Mouse (Mus musculus) adipocyte (in vitro differentiated cells): ENCODE results near the gene Edn2.

ENCODE experiments used
- DNase-seq: peaks from one replicate; pipeline ENCODE4 v3.0.0-alpha.2; 2016; ENCODE audit warnings: low spot score

Gene Edn2

DNA sequence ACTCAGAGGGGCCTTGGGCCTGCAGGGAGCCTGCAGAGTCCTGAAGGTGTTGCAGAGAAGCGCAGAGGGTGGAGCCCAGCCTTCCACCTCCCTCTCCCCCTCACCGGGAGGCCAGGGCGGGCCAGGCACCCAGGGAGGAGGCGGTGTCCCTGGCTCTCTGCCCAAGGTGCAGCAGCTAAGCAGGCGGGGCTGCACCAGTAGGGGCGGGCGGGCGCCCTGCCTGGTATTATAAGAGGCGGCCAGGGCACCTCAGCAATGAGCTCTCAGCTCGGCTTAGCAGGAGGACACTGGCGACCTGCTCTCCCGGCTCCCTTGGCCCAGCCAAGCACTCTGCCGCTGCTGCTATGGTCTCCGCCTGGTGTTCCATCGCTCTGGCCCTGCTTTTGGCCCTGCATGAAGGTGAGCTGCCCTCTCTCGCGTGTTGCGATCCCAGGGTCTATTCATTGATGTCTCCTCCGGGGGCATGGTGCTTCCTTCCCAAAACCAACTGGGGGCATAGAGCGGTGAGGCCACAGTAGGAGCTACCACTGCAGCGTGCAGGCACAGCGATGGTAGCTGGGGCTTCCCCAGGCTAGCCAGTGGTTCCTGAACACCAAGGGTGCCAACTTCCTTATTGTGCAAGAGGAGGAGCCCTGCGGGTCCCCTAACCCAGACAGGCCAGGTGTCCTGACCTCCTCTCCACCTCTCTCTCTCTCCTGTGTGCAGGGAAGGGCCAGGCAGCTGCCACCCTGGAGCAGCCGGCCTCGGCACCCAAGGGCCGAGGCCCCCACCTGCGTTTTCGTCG lies at the start of gene Edn2:
Edn2 (plus strand) TSS at position 41 of the 784 bp plus-strand sequence.
- DNase-seq, result no peak

DNA sequence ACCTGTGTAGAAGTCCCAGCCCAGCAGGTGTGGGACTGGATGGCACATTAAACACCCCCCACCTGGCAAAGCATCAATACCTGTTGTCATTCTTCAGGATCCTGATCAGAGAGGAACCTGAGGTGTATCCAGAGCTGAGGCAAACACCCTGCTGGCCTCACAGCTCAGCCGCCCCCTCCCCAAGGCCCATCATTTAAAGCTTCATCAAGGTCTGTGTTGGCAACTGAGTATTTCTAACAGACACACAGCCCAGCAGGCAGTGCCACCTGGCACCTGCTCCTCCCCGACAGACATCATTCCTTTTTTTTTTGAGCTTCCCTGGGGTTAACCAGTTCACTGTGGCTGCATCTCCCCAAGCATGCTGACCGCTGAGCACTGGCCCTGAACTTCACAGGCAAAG lies 45.5 kb upstream of the Edn2 start:
- DNase-seq, result no peak

- DNase-seq, result no peak
Measured at GRCm38 (mm10) chr4:120116312-120116711, 44.7 kb upstream of the Edn2 start.

GRCm38 (mm10) chr4:120120276-120120675 lies 40.7 kb upstream of the Edn2 start:
- peak; percentile 64 for DNase-seq

- DNase-seq, result no peak
Measured at GRCm38 (mm10) chr4:120124656-120125055, 36.4 kb upstream of the Edn2 start.

GRCm38 (mm10) chr4:120126047-120126446 lies 35.0 kb upstream of the Edn2 start:
- peak; percentile 61 for DNase-seq

GRCm38 (mm10) chr4:120127333-120127732 lies 33.7 kb upstream of the Edn2 start:
- no peak for DNase-seq

GRCm38 (mm10) chr4:120128033-120128432 lies 33.0 kb upstream of the Edn2 start:
- peak; percentile 93 for DNase-seq

DNA sequence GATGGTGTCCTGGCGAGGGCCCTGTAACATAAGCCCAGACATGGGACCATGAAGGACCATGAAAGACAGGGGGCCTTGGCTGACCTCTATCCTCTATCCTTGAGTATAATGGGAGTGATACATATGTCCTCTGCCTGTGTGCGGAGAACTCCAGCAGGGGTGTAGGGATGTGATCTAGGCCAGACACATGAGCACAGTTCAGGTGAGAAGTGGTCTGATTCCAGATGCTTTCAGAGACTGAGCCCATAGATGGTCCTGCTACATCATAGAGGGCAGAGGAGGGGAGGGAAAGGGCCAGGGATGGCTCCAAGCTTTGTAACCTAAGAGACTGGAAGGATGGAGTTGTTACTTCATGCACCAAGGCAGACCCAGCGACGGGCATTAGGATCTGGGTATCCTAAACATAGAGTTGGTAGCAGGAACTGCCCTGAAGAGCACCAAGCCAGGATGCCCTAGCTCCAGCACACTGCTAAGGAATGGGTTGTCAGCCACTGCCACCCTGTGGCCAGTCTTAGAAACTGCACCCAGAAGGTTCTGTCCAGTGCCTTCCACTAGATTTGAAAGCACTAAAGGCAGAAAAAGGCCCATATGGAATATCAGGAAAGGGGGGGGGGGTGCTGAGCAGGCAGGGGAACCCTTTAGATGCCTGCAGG lies 31.6 kb upstream of the Edn2 start:
- peak; percentile 78 for DNase-seq

DNA sequence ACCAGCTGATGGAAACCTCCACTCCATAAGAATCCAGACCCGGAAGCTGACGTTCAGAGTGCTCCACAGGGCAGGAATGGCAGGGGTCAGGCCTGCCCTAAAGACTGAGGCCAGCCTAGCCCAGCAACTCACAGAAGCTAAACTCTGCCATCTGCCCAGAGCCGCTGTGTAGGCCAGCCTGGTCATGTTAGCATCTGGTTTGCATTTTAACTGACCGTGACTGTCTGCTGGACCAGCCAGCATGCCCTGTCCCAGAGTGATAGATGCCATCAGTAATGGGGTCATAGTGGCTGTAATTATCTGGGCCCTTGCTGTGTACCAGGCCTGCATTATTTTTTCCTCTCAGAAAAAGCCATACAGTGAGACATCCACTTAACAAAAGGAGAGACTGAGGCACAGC lies 30.1 kb upstream of the Edn2 start:
- peak; percentile 75 for DNase-seq

- DNase-seq, result peak; percentile 90
Measured at GRCm38 (mm10) chr4:120131441-120132220, 29.4 kb upstream of the Edn2 start.

DNA sequence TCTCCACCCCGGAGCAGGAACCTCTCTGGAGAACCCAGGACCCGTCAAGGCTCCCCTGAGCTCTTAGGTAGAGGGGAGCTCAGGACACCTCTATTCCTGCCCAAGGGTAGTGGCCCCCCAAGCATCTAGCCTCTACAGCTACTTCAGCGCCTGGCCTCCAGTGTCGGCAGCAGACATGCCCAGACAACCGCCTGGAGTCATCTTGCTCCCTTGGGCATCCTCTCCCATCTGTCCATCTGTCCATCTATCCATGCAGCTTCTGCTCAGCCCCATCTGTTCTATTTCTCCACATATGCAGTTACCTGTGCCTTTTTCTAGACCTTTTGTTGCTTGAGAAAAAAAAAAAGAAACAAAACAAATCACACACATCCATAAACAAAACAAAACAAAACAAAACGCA lies 26.8 kb upstream of the Edn2 start:
- DNase-seq, result no peak

DNA sequence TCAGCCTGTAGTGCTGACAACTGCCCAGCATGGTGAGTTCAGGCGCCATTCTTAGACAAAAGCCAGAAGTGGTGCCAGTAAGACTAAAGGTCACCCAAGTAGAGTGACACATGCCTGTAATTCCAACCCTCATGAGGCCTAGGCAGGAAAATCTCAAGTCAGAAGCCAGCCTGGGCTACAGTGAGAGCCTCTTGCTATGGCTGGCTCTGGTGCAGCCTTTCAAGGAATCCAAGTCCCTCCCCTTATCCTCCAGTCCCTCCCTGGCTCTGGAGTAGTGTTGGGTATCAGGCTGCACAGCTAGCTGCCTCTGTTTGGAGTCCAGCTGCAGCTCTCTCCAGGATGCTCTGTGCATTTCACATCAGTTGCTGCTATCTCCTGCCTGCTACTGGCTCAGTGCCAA lies 19.2 kb upstream of the Edn2 start:
- DNase-seq, result peak; percentile 28

GRCm38 (mm10) chr4:120142905-120143304 lies 18.1 kb upstream of the Edn2 start:
- no peak for DNase-seq

GRCm38 (mm10) chr4:120144343-120144742 lies 16.7 kb upstream of the Edn2 start:
- DNase-seq, result no peak

DNA sequence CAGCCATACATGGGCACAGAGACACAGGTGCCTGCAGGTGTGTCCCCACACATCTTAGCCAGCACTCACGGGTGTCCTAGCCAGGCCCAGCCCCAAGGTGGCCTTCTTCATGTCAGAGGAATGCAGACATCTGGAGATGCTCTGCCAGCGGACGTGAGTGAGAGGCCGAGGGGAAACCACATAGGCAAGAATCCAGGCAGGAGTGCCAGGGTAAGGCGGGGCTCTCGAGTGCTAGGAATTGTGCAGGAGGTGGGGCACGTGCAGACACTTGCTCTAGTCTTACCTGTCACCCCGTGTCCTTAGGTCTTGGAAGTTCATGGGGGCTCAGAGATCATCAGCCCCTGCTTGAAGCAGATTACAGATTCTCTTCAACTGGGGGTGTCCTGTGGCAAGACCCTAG lies 15.1 kb upstream of the Edn2 start:
- DNase-seq, result no peak

DNA sequence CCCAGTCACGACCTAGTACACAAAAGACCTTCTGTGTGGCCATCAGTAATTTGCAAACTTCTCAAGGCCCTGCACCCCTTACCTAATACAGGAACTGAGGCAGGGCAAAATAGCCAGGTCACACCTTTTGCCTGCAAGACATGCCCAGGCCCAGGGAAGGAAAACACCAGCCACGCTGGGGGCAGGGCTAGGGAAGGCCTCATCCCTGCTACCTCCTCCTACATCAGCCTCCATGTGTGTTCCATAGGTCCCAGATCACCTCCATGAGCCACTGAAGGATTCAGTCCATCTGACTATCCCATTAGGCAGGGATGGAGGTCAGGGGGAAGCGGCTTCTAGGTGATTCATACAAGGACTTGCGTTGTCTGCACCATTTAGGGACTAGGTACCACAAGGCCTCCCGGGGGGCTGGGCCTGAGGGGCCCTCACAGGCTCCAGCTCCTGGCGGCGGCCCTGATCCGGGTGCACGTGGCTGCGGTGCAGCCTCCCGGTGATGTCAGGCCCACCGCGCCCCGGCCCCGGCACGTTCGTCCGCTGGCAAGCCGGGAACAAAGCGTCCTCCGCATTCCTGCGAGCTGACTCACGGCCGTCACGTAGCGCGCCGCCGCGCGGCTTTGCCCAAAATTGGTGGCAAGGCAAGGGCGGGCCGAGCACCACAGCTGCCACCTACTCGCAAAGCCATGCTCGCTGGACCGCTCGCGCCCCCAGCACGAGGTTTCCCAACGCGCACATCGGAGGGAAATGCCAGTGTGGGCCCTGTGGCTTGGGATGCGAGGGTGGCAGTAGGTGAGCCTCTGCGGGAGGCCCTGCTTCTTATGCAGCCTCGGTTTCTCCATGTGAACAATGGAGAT lies 12.5 kb upstream of the Edn2 start:
- no peak for DNase-seq

DNA sequence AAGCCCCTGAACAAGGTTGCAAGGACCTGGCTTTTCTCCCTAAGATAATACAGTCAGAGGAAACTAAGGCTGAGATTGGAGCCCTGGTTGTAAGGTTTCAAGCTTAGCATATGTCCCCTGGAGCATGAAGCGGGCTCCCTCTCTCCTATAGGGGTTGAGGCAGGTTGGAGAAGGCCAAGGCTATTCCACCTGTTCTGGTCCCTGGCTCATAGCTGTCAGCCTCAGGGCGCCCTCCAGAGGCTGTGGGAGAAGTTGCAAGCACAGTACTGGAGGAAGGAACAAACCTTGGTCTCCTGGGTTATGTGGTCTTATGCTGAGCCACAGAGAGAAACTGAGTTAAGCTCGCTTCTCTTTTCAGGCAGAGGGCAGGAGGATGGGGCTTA lies 11.9 kb upstream of the Edn2 start:
- DNase-seq, result no peak

DNA sequence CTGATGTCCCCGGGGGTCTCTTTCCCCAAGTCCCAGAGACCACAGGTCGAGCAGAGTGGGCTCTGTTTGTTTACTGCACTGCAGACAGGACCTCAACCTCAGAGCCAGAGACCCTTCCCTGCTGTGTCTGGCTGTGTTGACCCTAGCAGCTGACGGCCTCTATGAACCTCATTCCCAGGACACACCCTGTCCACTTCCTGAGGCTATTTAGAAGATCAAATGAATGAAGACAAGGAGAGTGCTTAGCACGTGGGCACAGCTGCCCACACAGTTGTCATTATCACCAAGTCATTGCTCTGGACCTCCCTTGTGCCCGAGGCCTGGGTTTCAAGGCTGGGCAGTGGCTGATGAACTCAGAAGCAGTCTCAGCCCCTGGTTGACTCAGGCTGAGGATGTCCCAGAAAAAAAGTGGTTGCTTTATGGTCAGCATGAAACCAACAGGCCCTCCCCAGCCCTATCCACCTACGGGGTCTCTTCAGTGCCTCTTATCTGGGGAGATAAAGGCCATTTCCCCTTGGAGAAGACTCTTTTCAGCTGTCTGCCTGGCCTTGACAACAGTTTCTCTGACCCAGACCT lies 10.6 kb upstream of the Edn2 start:
- no peak for DNase-seq

- no peak for DNase-seq
Measured at GRCm38 (mm10) chr4:120151906-120152305, 9.1 kb upstream of the Edn2 start.

DNA sequence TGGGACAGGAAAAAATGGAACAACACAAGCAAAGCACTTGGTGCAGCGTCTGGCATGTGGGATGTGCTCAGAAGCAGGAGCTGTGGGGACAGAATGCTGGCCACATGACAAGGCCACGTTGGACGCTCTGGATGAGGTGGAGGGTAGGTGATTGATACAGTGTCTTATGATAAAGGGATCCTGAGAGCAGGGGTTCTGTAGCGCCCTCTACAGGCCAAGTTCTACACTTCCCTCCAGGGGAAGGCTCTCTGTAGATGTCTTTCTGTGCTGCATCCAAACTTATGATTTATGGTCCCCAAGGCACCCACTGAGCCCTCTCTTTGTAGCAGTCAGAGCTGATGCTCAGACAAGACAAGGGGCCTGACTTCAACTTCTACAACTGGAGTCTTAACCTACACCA lies 8.4 kb upstream of the Edn2 start:
- DNase-seq, result no peak

- DNase-seq, result no peak
Measured at GRCm38 (mm10) chr4:120153736-120154135, 7.3 kb upstream of the Edn2 start.
